Mouse (Mus musculus): ENCODE measurements around the gene Ulk4.

- no peak for TF ChIP-seq SMC3 (IDR thresholded peaks at IDR 0.05; ENCODE audit: low read depth, low read length)
- no peak for TF ChIP-seq CTCF (IDR thresholded peaks at IDR 0.05 in 2 of 3, conservative IDR thresholded peaks at IDR 0.05 in 1 of 3; ENCODE audit: control insufficient read depth in 1 of 3, insufficient read depth in 1 of 3, low read depth in 2 of 3, low read length in 3 of 3, poor library complexity in 1 of 3, severe bottlenecking in 1 of 3)
Measured at GRCm38 (mm10) chr9:121067043-121067442, 210.0 kb downstream of the Ulk4 start.
